Mouse (Mus musculus): ENCODE measurements around the gene Olfr920. TPM values are rescaled to one million over a fixed set of nuclear protein-coding genes. Genes with fewer than 3 reads are reported as not detected.
A peak's percentile ranks its signal among the peaks of the same experiment; 100 is the strongest.

Olfr920 gene
- 0.14 and 0.46 TPM in 2 replicates for total RNA-seq (2021)
- long read RNA-seq: 0 reads

- no peak for DNase-seq
These were observed at the start of gene Olfr920 for GRCm38 (mm10) chr9:38751999-38752398. Olfr920 (plus strand) TSS chr9:38752299.

GRCm38 (mm10) chr9:38718102-38718501 lies 34.0 kb upstream of the Olfr920 start, which contains the start of gene Vwa5a:
Vwa5a (plus strand) TSS chr9:38718268.
- no peak for DNase-seq

- peak; percentile 24 for DNase-seq
These were observed 33.1 kb upstream of the Olfr920 start for GRCm38 (mm10) chr9:38718927-38719441.

- DNase-seq: no peak
These were observed 28.1 kb upstream of the Olfr920 start for GRCm38 (mm10) chr9:38724044-38724443.

- no peak for DNase-seq
These were observed 23.9 kb upstream of the Olfr920 start for GRCm38 (mm10) chr9:38728218-38728617.

GRCm38 (mm10) chr9:38741408-38741807 lies 10.7 kb upstream of the Olfr920 start:
- no peak for DNase-seq

DNA sequence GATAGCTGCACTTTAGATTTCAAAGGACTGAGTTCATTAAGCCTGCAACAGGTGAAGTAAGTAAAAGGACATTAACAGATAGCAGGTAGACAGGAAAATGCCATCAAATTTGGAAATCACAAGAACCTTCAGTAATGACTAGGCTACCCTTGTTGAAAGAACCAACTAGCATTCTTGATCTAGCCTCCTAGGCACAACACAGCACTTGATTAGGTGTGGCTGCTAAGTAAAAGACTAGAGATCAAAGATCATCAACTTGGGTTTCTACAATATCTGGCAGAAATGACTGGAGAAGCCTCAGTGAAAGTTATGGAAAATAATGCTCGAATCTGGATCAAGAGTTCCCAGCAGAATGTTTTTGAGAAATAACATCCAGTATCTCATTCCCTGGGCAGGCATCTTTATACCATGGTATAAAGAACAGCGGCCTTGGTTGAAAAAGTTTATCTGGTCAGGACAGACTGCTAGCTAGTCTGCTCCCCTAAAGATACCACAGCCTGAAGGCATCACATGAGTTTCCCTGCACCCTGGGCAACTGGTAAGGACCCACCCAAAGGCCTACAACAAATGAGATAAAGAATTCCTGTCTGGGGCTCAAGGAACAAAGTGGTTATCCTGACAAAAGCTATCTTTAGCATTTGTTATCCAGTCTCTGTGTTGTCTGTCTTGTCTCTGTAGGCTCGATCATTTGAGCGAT lies 7.3 kb upstream of the Olfr920 start:
- no peak for DNase-seq

DNA sequence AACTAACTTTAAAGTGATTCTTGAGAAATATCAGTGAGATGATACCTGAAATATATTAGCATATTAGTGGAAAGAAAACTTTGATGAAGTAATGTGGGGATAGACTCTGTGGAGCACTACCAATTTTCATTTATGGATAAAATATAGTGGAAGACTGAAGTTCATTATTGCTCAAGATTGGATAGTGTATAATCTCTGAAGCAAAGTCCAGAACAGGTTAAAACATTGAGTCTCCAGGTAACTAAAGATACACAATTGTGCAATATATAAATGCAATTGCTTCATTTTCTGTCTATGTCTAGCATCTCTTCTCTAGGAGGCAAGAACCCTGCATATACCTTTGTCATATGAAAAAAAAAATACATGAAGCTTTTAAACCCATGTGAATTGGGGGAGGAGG lies 20.7 kb downstream of the Olfr920 start, which contains the start of gene Olfr921:
Gene Olfr921, plus strand, starts transcription at position 301 of the 400 bp plus-strand sequence.
- DNase-seq: no peak

GRCm38 (mm10) chr9:38792689-38793088 lies 40.6 kb downstream of the Olfr920 start:
- DNase-seq: no peak

DNA sequence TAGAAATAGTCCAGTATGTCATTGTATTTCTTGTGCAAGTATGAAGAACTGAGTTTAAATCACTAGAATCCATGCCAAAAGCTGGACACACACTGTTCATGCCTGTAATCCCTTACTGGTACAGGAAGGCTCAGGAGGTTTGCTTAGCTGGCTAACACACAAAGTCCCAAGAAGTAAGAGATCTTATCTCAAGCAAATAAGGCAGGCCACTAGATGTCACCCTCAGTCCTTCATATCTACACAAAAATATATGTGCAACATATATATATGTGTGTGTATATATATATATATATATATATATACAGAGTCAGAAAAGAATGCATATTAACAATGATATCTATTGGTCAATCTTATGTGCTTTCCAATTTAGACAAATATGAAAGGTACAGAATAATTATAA lies 53.6 kb downstream of the Olfr920 start:
- DNase-seq: no peak

Other genes starting within 250 kb of the Olfr920 start
- gene Olfr911-ps1, start 230.7 kb upstream of the Olfr920 start, total RNA-seq (2021): not detected in 2 replicates
- gene Olfr910, start 214.4 kb upstream of the Olfr920 start, total RNA-seq (2021): not detected in 2 replicates
- gene Olfr912, start 172.1 kb upstream of the Olfr920 start, total RNA-seq (2021): not detected in 2 replicates
- not detected in 2 replicates for gene Olfr913, start 159.5 kb upstream of the Olfr920 start, total RNA-seq (2021)
- not detected in 2 replicates for gene Olfr914, start 147.2 kb upstream of the Olfr920 start, total RNA-seq (2021)
- gene Olfr916, start 92.4 kb upstream of the Olfr920 start, total RNA-seq (2021): not detected in 2 replicates
- gene Olfr917, start 86.5 kb upstream of the Olfr920 start, total RNA-seq (2021): not detected in 2 replicates
- not detected in 2 replicates for gene Olfr918, start 77.7 kb upstream of the Olfr920 start, total RNA-seq (2021)
- gene Olfr919, start 48.6 kb upstream of the Olfr920 start, total RNA-seq (2021): not detected in 2 replicates
- gene Vwa5a, start 34.0 kb upstream of the Olfr920 start, total RNA-seq (2021): 39.8 and 55.8 TPM in 2 replicates
- gene Olfr921, start 20.8 kb downstream of the Olfr920 start, total RNA-seq (2021): not detected in 2 replicates
- not detected in 2 replicates for gene Olfr922, start 62.3 kb downstream of the Olfr920 start, total RNA-seq (2021)
- gene Olfr923, start 74.2 kb downstream of the Olfr920 start, total RNA-seq (2021): not detected in 2 replicates
- not detected in 2 replicates for gene Olfr924, start 92.2 kb downstream of the Olfr920 start, total RNA-seq (2021)
- not detected in 2 replicates for gene Olfr26, start 102.8 kb downstream of the Olfr920 start, total RNA-seq (2021)
- not detected in 2 replicates for gene Olfr926, start 124.8 kb downstream of the Olfr920 start, total RNA-seq (2021)
- not detected in 2 replicates for gene Olfr930, start 177.5 kb downstream of the Olfr920 start, total RNA-seq (2021)
- gene Olfr933, start 220.0 kb downstream of the Olfr920 start, total RNA-seq (2021): not detected in 2 replicates
- gene Olfr934, start 236.0 kb downstream of the Olfr920 start, total RNA-seq (2021): not detected in 2 replicates
- gene Olfr935, start 247.4 kb downstream of the Olfr920 start, total RNA-seq (2021): not detected in 2 replicates